Mouse (Mus musculus): ENCODE measurements at regions not wholly inside any gene's neighbourhood (a gene's known extent, or its start where the extent isn't known, plus 50 kb on each side); places are given as distances from the start of the nearest gene placed in this dataset.
A peak's percentile ranks its signal among the peaks of the same experiment; 100 is the strongest.

GRCm38 (mm10) chr1:165086131-165086530, 74.4 kb downstream of the Tbx19 start:
- DNase-seq (ENCODE audit: low spot score in 2 of 2): no peak

GRCm38 (mm10) chr1:165084753-165085152, 75.8 kb downstream of the Tbx19 start:
- DNase-seq (ENCODE audit: low spot score in 2 of 2): no peak

DNA sequence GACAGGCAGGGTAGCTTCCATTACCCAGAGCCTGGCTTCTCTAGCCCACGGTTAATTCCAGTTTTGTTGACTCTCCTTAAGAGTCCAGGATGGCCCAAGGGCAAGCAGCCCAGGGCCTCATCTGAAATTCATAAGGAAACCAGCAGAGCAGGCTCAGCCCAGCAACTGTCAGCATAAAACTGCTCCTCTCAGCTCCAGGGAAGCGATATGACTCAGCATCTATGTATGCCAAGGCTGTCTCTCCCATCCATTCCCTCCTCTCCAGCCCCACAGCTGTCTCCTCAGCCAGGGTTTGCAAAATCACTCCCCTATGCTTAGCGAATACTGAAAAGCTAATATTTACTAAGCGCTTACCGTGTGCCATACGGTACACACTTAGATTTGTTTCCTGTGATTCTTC, 76.4 kb downstream of the Tbx19 start:
- peak in 1 of 2 experiments; percentile 37 for DNase-seq (ENCODE audit: low spot score in 2 of 2)

GRCm38 (mm10) chr1:165080351-165080750, 80.2 kb downstream of the Tbx19 start:
- no peak for DNase-seq (ENCODE audit: low spot score in 2 of 2)

DNA sequence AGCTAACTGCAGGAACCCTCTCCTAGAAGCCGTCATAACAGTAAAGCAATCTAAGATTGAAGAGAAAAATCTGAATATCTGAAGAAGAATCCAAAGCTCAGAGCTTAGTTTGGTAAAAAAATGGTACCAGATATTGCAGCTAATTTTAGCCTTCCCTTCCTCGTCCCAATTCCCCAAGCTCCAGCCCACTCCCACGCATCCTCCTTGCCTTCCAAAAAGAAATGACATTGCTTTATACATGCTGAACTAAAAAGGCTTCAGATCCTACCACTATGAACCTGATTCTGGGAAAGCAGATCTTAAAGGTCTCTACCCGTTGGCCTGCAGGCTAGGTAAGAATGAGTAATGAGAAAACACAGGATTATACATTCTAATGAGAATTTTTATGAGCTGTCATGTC, 83.3 kb downstream of the Tbx19 start:
- no peak for DNase-seq (ENCODE audit: low spot score in 2 of 2)

DNA sequence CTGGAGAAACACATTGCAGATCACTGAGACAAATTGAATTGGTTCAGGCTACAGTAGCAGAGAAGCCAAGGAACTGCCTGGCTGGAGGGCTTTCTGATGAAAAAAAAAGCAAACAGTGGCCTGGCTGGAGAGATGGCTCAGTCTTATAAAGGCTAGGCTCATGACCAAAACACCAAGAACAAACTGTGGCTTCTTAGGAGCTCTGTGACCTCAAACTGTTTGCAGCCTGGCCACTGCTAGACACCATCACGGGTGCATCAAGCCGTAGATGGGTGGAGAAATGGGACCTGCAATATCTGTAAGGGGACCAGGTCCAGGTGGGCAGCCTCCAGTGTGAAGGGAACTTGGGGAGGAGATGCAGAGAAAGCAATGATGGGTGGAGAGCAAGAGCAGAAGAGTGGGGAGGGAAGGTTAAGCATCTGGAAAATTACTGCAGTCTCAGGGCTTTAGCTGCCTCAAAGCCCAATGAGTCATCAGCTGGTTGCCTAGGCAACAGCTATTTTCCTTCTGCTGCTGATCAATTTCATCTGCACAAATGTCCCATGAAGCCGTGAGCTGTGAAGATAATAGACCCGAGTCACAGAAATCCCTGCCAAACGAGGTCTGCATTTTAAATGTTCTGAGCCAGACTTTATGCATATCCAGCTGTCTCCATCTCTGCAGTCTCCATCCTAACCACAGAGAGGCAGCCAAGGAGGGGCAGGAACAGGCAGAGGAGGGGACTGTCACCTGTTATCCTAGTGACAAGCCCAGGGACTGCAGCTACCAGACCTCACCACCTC, 85.1 kb downstream of the Tbx19 start:
- peak; percentile 42 to 52 for DNase-seq (ENCODE audit: low spot score in 2 of 2)

DNA sequence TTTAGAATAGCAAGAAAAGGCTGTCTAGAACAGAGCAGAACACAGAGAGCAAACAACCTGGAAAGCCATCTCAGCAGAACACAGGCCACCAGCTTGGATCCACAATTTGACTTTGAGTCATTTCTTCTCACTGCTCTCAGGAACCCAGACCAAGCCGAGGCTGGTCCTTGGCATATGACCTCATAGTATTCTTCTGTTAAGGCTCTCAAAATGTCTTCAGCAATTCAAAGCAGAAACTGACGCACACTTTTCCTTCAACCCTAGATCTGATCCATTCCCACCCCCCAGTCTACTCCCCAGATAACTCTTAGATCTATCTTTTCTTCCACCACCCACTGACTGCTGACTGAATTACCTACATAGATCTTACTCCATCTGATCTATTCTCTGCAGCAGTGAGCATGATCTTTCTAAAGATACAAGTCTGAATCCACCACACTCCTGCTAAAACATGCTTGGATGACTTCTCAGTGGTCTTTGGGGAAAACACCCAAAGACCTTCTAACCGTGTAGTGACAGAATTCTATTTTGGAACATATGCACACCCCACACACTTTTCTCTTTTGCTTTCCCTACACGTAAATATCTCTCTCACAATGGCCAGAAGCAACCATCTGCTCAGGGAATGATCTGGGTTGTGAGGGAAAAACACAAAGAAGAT, 88.6 kb downstream of the Tbx19 start:
- no peak for DNase-seq (ENCODE audit: low spot score in 2 of 2)

- no peak for DNase-seq (ENCODE audit: low spot score in 2 of 2)
Measured at GRCm38 (mm10) chr1:165064981-165065380, 95.6 kb downstream of the Tbx19 start.

GRCm38 (mm10) chr1:165062813-165063492, 97.6 kb downstream of the Tbx19 start:
- no peak for DNase-seq (ENCODE audit: low spot score in 2 of 2)

GRCm38 (mm10) chr1:165061420-165061819, 99.2 kb downstream of the Tbx19 start:
- DNase-seq (ENCODE audit: low spot score in 2 of 2): no peak

GRCm38 (mm10) chr1:165054245-165054644, 106.3 kb downstream of the Tbx19 start:
- no peak for DNase-seq (ENCODE audit: low spot score in 2 of 2)

- no peak for DNase-seq (ENCODE audit: low spot score in 2 of 2)
Measured at GRCm38 (mm10) chr1:165051294-165051693, 109.3 kb downstream of the Tbx19 start.

- no peak for DNase-seq (ENCODE audit: low spot score in 2 of 2)
Measured at GRCm38 (mm10) chr1:165050176-165050575, 110.4 kb downstream of the Tbx19 start.

GRCm38 (mm10) chr1:165046637-165047036, 111.3 kb upstream of the Xcl1 start:
- no peak for DNase-seq (ENCODE audit: low spot score in 2 of 2)

GRCm38 (mm10) chr1:165046056-165046455, 110.7 kb upstream of the Xcl1 start:
- DNase-seq (ENCODE audit: low spot score in 2 of 2): no peak

DNA sequence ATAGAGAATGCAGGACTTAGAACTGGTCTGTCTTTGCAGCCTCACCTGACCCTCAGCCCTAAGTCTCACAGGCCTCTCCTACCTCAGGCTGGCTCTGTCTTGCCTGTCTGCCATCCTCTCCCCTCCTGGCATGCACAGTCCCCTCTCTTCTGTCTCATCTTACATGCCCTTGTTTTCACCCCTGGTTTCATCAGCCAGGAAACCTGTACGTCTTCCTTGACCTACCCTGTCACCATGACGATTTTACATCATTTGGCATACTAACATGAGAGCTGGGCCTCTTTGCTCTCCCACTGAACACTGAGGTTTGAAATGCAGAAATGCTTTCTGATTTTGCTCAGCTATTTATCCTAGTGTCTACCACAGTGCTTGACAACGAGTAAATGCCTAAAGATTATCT, 108.0 kb upstream of the Xcl1 start:
- DNase-seq (ENCODE audit: low spot score in 2 of 2): no peak

DNA sequence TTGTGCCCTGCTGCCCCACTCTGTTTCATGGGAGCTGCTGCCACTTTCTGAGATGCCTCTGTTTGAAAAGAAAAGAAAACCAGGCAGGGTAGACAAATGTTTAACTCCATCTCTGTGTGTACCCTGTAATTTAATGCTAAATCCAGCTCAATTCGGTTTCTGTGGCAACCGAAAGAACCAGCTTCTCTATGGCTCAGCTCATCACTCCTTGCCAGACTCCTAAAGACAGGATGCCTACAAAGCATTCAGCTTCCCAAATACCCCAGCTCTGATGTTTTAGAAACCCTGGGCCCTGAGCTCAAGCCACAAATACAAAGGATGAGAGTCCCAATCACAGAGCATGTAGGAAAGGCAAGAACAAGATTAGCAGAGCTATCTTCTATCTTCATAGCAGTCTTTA, 106.8 kb upstream of the Xcl1 start:
- no peak for DNase-seq (ENCODE audit: low spot score in 2 of 2)

- no peak for DNase-seq (ENCODE audit: low spot score in 2 of 2)
Measured at GRCm38 (mm10) chr1:165036631-165037030, 101.3 kb upstream of the Xcl1 start.

DNA sequence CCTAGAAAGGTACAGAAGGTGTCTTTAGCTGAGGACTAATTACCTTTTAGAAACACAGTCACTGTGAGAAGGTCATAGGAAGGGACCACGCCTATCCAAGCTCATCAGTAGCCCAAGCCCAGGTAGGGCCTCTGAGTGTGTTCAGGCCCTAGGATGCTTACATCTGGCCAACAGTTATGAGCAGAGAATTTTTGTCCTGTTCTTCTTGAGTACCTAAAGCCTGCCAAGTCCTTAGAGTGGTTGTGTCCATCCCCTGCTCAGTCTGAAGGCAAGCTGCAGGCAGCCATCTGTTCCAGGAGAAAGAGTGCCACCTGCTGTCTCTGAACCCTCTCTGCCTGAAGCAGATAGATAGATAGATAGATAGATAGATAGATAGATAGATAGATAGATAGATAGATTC, 100.3 kb upstream of the Xcl1 start:
- DNase-seq (ENCODE audit: low spot score in 2 of 2): no peak

DNA sequence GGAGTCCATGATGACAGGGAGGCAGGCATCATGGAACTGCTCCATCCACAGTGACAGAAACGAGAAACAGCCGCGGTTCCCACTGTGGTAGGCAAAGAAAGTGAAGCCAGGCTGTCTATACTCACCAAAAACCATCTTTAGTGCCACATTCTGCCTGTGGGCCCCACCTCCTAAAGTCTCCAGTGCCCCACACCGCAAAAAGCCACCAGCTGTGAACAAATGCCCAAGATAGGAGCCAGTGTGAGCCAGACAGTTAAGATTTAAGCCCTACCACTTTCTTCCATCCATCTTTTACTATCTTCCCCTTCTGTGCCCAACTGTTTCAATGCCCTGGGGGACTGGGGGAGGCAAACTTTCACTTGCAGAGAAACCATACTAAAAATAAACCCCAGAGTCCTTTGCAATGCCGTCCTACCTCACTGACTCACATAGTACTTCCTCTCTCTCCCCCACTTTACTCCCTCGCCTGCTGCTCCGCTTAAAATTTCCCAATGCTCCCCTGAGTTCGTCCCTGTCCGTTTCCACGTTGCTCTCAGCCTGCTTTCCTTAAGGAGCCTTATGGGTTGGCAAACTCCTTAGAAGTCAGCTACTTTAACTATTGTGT, 85.7 kb upstream of the Xcl1 start:
- DNase-seq (ENCODE audit: low spot score in 2 of 2): no peak

- DNase-seq (ENCODE audit: low spot score in 2 of 2): no peak
Measured at GRCm38 (mm10) chr1:165018692-165019309, 83.5 kb upstream of the Xcl1 start.

DNA sequence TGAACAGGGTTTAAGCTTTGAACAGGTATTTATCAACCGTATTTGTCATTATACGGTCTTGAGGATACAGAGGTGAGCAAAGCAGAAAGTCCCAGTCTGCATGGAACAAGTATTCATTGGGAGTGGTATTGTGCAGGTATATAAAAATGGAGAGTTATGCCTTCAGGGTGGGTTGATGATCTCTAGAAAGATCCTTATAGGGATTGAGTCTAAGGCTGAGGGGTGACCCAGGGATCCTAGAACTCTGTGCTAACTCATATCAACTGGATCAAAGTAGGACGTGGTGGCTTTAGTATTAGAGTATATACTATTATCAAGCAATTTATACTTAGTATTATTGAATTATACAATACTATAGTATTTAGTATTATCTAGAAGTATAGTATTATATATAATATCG, 82.9 kb upstream of the Xcl1 start:
- DNase-seq (ENCODE audit: low spot score in 2 of 2): no peak

All from frontal cortex, postnatal 25 days (tissue).